Mouse (Mus musculus) urinary bladder, adult 18-20 months (tissue): ENCODE data around the gene Rrp8.
"Not testable (repeated sequence)": the region's sequence is repeated elsewhere in the genome, so short reads cannot be mapped to it uniquely, and the experiment has no call there.

Experiments used
- DNase-seq, 2 experiments: peaks; one replicate each; pipeline ENCODE4 v3.0.0; 2022; ENCODE audit warnings: low spot score in 2 of 2, mixed read lengths in 2 of 2

The Rrp8 gene

DNA sequence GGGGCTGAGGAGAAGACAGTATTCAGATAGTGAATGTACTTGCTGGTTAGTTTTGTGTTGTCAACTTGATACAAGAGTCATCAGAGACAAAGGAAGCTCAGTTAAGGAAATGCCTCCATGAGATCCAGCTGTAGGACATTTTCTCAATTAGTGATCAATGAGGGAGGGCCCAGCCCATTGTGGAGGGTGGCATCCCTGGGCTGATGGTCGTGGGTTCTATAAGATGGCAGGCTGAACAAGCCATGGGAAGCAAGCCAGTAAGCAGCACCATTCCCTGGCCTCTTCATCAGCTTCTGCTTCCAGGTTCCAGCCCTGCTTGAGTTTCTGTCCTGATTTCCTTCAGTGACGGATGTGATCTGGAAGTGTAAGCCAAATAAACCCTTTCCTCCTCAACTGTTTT, 10.6 kb upstream of the Rrp8 start:
- no peak for DNase-seq

DNA sequence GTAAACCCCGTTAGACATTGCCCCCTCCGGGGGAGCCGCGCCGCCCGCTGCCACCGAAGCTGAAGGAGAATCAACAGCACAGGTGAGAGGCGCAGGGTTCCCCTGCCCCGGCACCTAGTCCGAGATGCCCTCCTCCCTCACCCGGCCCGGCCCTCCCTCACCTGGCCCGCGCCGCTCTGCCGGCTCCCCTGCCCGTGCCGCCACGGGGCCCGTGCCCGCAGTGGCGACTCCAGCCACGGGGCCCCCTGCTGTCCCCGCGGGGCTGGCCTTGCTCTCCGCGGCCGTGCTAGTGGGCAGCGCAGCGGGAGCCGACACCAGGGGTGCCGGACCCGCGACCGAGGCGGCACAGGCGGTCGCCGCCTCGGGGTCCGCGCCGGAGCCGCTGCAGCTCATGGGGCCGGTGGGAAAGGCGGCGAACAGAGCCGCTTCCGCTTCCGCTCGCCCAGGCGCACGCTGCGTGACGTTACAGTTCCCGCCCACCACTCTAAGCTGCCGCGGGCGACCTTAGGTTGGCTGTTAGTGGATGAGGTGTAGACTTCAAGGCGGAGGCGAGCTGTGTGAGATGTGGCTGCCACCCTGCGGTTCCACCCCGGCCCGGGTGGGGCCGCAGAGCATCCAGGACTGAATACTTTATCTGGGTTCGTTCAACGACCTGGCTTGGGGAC, 6.9 kb upstream of the Rrp8 start, which contains the start of gene Taf10:
TSS of gene Taf10 (minus strand) at position 436 of the 665 bp plus-strand sequence.
- DNase-seq: peak; percentile 77 to 83

GRCm38 (mm10) chr7:105743246-105743925, 6.2 kb upstream of the Rrp8 start:
- DNase-seq: not testable (repeated sequence)

- not testable (repeated sequence) for DNase-seq
Measured at GRCm38 (mm10) chr7:105742539-105743215, 5.5 kb upstream of the Rrp8 start.

GRCm38 (mm10) chr7:105741978-105742377, 4.8 kb upstream of the Rrp8 start:
- DNase-seq: no peak

GRCm38 (mm10) chr7:105740851-105741250, 3.7 kb upstream of the Rrp8 start:
- DNase-seq: no peak

- no peak for DNase-seq
Measured at GRCm38 (mm10) chr7:105740089-105740795, 3.1 kb upstream of the Rrp8 start.

- peak in 1 of 2 experiments; percentile 52 for DNase-seq
Measured at GRCm38 (mm10) chr7:105738948-105739347, 1.8 kb upstream of the Rrp8 start.

GRCm38 (mm10) chr7:105738286-105738685, 1.1 kb upstream of the Rrp8 start:
- DNase-seq: no peak

DNA sequence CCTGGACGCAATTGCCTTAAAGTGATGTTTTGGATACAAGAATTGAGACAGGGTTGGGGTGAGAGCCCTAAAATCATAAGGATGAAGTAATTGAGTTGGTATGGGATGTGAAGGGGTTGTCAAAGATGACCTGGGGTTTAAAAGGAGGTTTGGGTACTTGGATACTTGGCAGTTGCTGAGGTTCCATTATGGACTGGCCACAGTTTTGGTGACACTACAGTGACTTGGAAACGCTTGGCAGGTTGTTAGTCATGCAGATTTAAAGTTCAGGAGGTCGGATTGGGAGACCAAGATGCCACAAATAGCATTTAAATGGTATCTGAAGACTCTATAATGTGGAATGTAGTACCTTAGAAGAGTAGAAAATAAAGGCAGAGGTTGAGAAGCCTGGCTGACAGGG, 463 bp upstream of the Rrp8 start:
- no peak for DNase-seq

GRCm38 (mm10) chr7:105736264-105736901, 802 bp downstream of the Rrp8 start, which contains the start of gene Ilk:
Ilk (plus strand) TSS chr7:105736592.
- DNase-seq: peak; percentile 80 to 93

- DNase-seq: not testable (repeated sequence)
Measured at GRCm38 (mm10) chr7:105735464-105735863, 1.7 kb downstream of the Rrp8 start.

DNA sequence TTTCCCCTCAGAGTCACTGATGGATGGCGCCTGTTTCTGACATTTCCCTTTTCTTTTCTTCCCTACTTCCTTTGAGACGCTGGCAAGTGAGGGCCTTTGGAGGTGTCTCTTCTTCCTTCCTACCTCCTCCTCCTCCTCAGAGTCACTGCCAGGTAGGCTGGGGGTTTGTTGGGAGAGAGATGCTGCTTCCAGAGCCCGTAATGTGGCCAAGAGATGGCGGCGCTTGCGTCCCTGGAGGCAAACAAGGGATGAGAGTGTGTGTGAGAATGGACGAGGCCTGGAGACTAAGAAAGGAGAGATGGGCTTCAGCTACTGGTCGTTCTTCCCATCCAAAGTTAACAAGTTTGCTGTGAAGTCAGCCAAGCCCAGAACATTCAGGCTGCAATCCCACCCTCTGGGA, 2.4 kb downstream of the Rrp8 start:
- no peak for DNase-seq

- no peak for DNase-seq
Measured at GRCm38 (mm10) chr7:105733836-105734235, 3.3 kb downstream of the Rrp8 start.

DNA sequence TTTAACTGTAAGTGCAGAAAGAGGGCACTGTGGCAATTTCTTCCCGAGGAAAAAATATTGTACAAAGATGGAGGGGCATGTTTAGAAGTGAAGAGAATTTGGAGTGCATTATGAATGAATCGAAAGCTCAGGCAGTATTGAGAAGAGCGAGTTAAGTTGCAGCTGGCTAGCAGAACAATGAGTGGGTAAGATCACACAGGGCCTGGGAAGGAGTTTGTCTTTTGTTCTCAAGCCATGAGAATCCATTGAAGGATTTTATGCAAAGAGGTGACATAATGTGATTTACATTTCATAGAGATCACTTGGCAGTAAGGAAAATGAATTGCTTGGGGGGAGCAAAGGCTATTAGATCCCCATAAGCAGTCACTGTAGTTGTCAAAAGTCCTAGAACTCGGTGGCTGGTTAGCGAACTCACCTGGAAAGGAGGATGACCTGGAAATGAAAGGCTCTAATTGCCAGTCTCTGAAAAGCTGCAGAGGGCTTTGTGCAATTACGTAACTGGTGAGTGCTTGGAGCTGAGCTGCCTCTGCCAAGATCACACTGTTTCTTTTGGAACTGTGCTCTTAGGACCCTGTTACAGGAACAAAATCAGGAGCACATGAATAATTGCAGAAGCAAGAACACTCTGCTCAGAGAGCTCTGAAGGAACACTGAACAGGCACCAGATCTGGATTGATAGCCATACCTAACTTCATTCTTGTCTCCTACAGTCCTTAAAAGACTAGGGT, 8.3 kb downstream of the Rrp8 start:
- no peak for DNase-seq

GRCm38 (mm10) chr7:105726980-105727325, 10.2 kb downstream of the Rrp8 start:
- DNase-seq: no peak

DNA sequence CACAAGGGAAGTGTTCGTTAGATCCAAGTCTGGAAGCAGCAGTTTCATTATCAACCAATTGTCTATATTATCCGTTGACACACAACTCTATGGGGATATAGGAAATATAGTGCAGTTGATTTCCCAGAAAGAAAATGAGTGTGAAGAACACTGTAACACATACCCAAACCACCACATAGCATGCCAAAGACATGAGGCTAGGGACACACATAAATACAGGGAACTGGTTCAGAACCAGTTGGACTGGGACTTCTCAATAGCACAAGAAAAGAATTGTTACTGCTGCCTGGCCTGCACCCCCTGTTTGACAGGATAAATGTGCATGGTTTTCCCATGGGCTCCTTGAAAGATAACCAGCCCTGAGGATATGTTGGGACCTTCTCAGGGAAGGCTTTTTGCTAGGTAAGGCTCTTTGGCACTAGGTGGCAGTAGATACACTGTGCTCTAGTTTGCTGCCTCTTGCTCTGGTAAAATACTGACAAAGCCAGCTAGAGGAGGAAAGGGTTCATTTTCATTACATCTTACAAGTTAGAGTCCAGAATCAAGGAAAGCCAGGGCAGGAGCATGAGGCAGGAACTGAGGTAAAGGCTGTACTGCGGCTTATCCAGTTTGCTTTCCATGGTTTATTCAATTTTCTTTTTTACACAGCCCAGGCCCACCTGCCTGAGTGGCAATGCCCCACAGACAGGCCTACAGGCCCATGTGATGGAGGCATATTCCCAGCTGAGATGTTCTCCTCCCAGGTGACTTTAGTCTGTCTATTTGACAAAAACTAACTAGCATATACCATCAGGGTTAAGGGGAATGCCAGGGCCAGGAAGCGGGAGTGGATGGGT, 10.8 kb downstream of the Rrp8 start:
- DNase-seq: no peak

- no peak for DNase-seq
Measured at GRCm38 (mm10) chr7:105721916-105722315, 15.3 kb downstream of the Rrp8 start.

- DNase-seq: no peak
Measured at GRCm38 (mm10) chr7:105715366-105715765, 21.8 kb downstream of the Rrp8 start.

- DNase-seq: no peak
Measured at GRCm38 (mm10) chr7:105708733-105709132, 28.5 kb downstream of the Rrp8 start.
